Mouse (Mus musculus) megakaryocyte, embryonic 14.5 days (primary cell): Measurements from ENCODE around the gene Ankrd39. TPM values are rescaled to one million over a fixed set of nuclear protein-coding genes. Genes with fewer than 3 reads are reported as not detected.

Experiments used
- H3K27me3 ChIP-seq: replicated peaks from 2 replicates; pipeline ENCODE3; 2012; ENCODE audit warnings: inconsistent platforms
- H3K36me3 ChIP-seq: replicated peaks from 2 replicates; pipeline ENCODE3; 2012; ENCODE audit warnings: low read length, inconsistent platforms, mixed read lengths
- H3K4me1 ChIP-seq: 2 replicates; pipeline ENCODE4 v1.6.1; 2012; ENCODE audit warnings: inconsistent platforms
- H3K4me3 ChIP-seq: replicated peaks from 2 replicates; pipeline ENCODE3; 2012; ENCODE audit warnings: moderate library complexity, mild to moderate bottlenecking, inconsistent platforms
- H3K9me3 ChIP-seq: 2 replicates; pipeline ENCODE4 v1.6.1; 2012; ENCODE audit warnings: inconsistent platforms
- FLI1 ChIP-seq: IDR thresholded peaks from 2 replicates; pipeline ENCODE4 v1.6.1; 2012; ENCODE audit warnings: low read length, inconsistent platforms, mixed read lengths
- GATA1 ChIP-seq: IDR thresholded peaks from 3 replicates; pipeline ENCODE4 v1.6.1; 2012; ENCODE audit warnings: mixed read lengths, low read length, inconsistent platforms, borderline replicate concordance
- polyA plus RNA-seq: library from polyadenylated mRNA; stranded (reverse); fragments of >175 nt; gene quantifications from 2 replicates; pipeline ENCODE4 v1.2.3, GENCODE M21; 2012; ENCODE audit warnings: low replicate concordance; ENCODE audit not compliant: insufficient read depth

Gene Ankrd39
- polyA plus RNA-seq, 1 experiment, result 7.9 TPM

- Histone ChIP-seq H3K27me3 (peaks cover 86% of the 10 kb centered on the region), H3K9me3 (no peaks in the 10 kb centered on the region), H3K36me3 (no peaks in the 10 kb centered on the region), H3K4me1 (peaks cover 15% of the 10 kb centered on the region), H3K4me3 (no peak overlapping the region)
- TF ChIP-seq GATA1, result no peak
- TF ChIP-seq FLI1, result no peak
Observed at GRCm38 (mm10) chr1:36586288-36586687, 39.0 kb upstream of the Ankrd39 start.

GRCm38 (mm10) chr1:36583408-36584116 is 36.3 kb upstream of the Ankrd39 start:
- H3K27me3 ChIP-seq, result peaks cover 89% of the 10 kb centered on the region
- H3K9me3 ChIP-seq, result no peaks in the 10 kb centered on the region
- TF ChIP-seq FLI1, result no peak
- TF ChIP-seq GATA1, result no peak
- H3K36me3 ChIP-seq, result no peaks in the 10 kb centered on the region
- peaks cover 15% of the 10 kb centered on the region for H3K4me1 ChIP-seq
- no peak overlapping the region for H3K4me3 ChIP-seq

- Histone ChIP-seq H3K27me3 (peaks cover 92% of the 10 kb centered on the region), H3K4me3 (no peak overlapping the region), H3K9me3 (no peaks in the 10 kb centered on the region), H3K4me1 (peaks cover 15% of the 10 kb centered on the region), H3K36me3 (no peaks in the 10 kb centered on the region)
- TF ChIP-seq FLI1, result no peak
- TF ChIP-seq GATA1, result no peak
Observed at GRCm38 (mm10) chr1:36582211-36582610, 35.0 kb upstream of the Ankrd39 start.

- Histone ChIP-seq H3K36me3 (no peaks in the 10 kb centered on the region), H3K4me3 (no peak overlapping the region), H3K4me1 (peaks cover 15% of the 10 kb centered on the region), H3K9me3 (no peaks in the 10 kb centered on the region), H3K27me3 (peaks cover 92% of the 10 kb centered on the region)
- TF ChIP-seq GATA1, result no peak
- TF ChIP-seq FLI1, result no peak
Observed at GRCm38 (mm10) chr1:36581260-36581659, 34.0 kb upstream of the Ankrd39 start.

- Histone ChIP-seq H3K27me3 (peaks cover 90% of the 10 kb centered on the region), H3K9me3 (no peaks in the 10 kb centered on the region), H3K4me3 (peak overlapping the region; percentile 7), H3K4me1 (peaks cover 15% of the 10 kb centered on the region), H3K36me3 (no peaks in the 10 kb centered on the region)
- TF ChIP-seq GATA1 (no peak), FLI1 (no peak)
Observed at GRCm38 (mm10) chr1:36580384-36581207, 33.4 kb upstream of the Ankrd39 start.

GRCm38 (mm10) chr1:36579974-36580383 is 32.7 kb upstream of the Ankrd39 start:
- Histone ChIP-seq H3K36me3 (no peaks in the 10 kb centered on the region), H3K4me1 (peaks cover 15% of the 10 kb centered on the region), H3K4me3 (no peak overlapping the region)

GRCm38 (mm10) chr1:36576991-36577675 is 29.9 kb upstream of the Ankrd39 start:
- peaks cover 24% of the 10 kb centered on the region for H3K4me1 ChIP-seq
- no peak for TF ChIP-seq GATA1
- TF ChIP-seq FLI1, result no peak
- peaks cover 88% of the 10 kb centered on the region for H3K27me3 ChIP-seq
- H3K9me3 ChIP-seq, result no peaks in the 10 kb centered on the region
- H3K36me3 ChIP-seq, result no peaks in the 10 kb centered on the region
- H3K4me3 ChIP-seq, result no peak overlapping the region

More at GRCm38 (mm10) chr1:36579974-36580383, 32.7 kb upstream of the Ankrd39 start:
- H3K27me3 ChIP-seq, result peaks cover 91% of the 10 kb centered on the region
- no peaks in the 10 kb centered on the region for H3K9me3 ChIP-seq
- TF ChIP-seq GATA1 (no peak), FLI1 (no peak)

GRCm38 (mm10) chr1:36575347-36575746 is 28.1 kb upstream of the Ankrd39 start:
- H3K27me3 ChIP-seq, result peaks cover 85% of the 10 kb centered on the region
- H3K4me1 ChIP-seq, result peaks cover 30% of the 10 kb centered on the region
- no peaks in the 10 kb centered on the region for H3K9me3 ChIP-seq
- TF ChIP-seq GATA1 (no peak), FLI1 (no peak)
- no peaks in the 10 kb centered on the region for H3K36me3 ChIP-seq
- H3K4me3 ChIP-seq, result no peak overlapping the region

GRCm38 (mm10) chr1:36574196-36574955 is 27.1 kb upstream of the Ankrd39 start:
- no peaks in the 10 kb centered on the region for H3K36me3 ChIP-seq
- H3K27me3 ChIP-seq, result peaks cover 85% of the 10 kb centered on the region
- H3K9me3 ChIP-seq, result no peaks in the 10 kb centered on the region
- TF ChIP-seq FLI1, result no peak
- TF ChIP-seq GATA1, result no peak
- peaks cover 33% of the 10 kb centered on the region for H3K4me1 ChIP-seq
- H3K4me3 ChIP-seq, result no peak overlapping the region
